Mouse (Mus musculus): ENCODE measurements around the gene Tekt4.

DNA sequence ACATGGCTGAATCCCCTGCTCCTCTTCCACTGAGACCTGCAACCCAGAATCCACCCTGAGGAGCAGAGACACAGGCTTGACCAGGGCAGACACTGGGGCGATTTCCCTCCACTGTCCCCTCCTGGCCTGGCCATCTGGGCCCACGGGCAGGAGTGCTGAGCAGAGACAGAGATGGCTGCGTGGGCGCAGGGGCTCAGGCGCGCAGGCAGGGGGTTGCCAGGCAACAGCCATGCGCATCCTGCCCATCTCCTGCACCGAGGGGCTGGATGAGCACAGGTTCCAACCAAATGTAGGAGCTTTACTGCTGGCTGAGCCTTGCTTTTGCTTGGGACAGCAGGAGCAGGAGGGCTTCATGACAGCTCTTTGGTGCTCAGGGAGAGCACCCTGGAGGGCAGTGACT is 2.1 kb downstream of the Tekt4 start:
- no peak for TF ChIP-seq CTCF (IDR thresholded peaks at IDR 0.05; ENCODE audit: low read depth)
- TF ChIP-seq EP300 (IDR thresholded peaks at IDR 0.05; ENCODE audit: low read depth), result no peak
